Mouse (Mus musculus): ENCODE results near the gene Lig1.

The Lig1 gene

DNA sequence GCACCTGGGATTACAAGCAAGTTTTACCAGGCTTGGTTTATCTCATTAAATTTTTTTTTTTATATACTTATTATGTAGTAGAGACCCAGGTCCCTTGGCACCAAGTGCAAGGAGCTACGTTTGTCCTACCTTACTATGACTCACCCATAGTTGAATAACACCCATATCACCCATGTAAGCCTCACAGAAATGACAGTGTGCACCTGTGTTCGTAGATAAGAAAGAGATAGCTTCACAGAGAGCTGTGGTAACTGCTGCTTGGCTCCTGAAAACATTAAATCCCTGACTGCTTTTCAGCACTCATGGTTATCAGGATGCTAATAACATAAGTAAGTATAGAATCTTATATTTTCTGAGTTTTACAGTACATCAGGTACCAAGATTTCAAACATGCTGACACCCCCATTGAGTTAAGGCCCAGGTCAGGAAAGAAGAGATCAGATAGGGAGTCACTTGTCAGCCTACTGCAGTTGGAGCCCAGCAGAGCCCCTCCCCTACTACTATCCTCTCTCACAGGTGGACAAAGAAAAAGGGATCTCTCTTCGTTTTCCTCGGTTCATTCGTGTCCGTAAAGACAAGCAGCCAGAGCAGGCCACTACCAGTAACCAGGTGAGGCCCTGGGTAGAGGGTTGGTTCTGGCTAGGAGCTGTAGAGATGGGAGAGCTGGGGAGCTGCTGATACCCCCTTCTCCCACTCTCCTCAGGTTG, 33.6 kb downstream of the Lig1 start:
- no peak for DNase-seq (ENCODE audit: low spot score in 2 of 2)

GRCm38 (mm10) chr7:13311401-13311800, 34.3 kb downstream of the Lig1 start:
- DNase-seq (ENCODE audit: low spot score in 2 of 2), result no peak

DNA sequence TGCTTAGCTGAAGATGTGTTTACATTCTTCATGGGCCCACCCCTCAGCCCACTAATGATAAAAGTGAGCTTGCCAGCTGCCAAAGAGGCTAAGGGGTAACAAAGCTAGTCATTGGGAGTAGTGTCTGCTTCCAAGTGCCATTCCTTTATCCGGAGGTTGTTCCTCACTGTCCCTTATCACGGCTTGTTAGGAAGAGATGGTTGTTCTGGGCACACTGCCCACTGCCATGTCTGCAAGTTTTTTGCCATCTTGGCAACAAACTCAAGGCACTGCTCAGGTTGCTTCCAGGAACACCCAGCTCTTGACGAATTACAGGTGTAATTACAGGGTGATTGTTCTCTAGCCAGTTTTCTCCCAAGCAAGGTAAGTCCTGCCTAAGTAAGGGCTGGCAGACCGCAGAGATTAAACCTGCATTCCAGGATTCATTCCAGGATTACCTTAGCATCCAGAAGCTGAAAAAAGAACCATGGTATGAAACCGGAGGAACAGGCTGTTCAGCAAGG, 37.1 kb downstream of the Lig1 start:
- no peak for DNase-seq (ENCODE audit: low spot score in 2 of 2)

DNA sequence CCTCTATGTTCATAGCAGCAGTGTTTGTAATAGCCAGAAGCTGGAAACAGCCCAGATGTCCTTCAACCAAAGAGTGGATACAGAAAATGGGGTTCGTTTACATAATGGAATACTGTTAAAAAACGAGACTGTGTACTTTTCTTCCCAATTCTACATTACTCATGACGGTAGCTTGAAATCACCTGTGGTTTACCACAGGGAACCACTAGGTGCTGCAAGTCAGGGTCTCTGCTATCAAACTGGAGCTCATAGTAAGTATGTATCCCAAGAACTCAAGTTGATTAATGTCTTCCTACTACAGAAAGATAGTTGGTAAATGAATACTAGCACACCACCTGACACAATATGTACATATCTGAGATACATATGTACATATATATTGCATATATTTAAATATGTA, 44.3 kb downstream of the Lig1 start:
- no peak for DNase-seq (ENCODE audit: low spot score in 2 of 2)

- no peak for DNase-seq (ENCODE audit: low spot score in 2 of 2)
These were observed 47.2 kb downstream of the Lig1 start, which contains the start of gene Pla2g4c for GRCm38 (mm10) chr7:13324316-13324715. Gene Pla2g4c (plus strand): TSS chr7:13324655.

DNA sequence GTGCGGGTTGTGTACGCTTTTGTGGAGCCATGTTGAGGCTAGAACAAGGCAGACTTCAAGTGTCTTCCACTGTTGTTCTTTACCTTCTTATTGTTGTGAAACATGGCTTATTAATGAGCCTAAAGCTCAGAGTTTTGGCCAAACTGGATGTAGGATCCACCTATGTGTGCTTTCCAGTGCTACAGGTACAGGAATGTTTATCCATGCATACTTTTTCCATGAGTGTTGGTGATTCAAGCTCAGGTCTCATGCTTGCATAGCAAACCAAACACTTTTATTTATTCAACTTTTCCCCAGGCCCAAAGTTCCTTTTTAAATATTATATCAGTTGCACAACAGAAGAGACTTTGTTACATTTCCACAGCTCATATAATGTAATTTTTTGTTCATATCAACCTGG, 53.5 kb downstream of the Lig1 start:
- DNase-seq (ENCODE audit: low spot score in 2 of 2), result no peak

DNA sequence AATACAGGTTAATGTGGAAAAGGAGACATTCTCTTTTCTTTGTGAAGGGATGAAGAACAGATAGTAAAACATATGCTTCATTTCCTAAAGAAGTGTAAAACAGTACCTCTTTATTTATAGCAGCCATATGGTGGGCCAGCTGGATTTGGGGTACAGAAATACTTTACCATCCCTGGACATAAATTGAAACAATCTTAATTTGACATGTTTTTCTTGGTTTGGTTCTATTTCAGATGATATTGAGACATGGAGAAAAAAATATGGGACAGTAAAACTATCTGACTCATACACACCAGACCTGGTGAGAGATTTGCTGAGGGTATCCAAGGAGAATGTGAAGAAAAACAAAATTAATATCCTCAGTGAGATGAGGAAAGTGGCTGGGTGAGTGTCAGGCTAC, 78.9 kb downstream of the Lig1 start:
- DNase-seq (ENCODE audit: low spot score in 2 of 2), result no peak

All from urinary bladder, postnatal 36 days (tissue).